Mouse (Mus musculus): ENCODE results near the gene Man2a2. TPM values are rescaled to one million over a fixed set of nuclear protein-coding genes. Genes with fewer than 3 reads are reported as not detected.

Gene Man2a2
- total and polyA plus RNA-seq, 3 experiments, result 12.5 to 46.3 (median 44.3) TPM

GRCm38 (mm10) chr7:80357156-80357555, 14.0 kb downstream of the Man2a2 start:
- peaks cover 0 to 5% of the 10 kb centered on the region in 2 experiments; a peak in 2 of 4 replicates for H3K4me1 ChIP-seq (ENCODE audit: control insufficient read depth in 1 of 2, insufficient read depth in 2 of 2)
- no peak overlapping the region for H3K9ac ChIP-seq (ENCODE audit: insufficient read depth, low read depth)
- H3K36me3 ChIP-seq (replicated peaks in 1 of 2; ENCODE audit: control insufficient read depth in 1 of 2, insufficient read depth in 1 of 2, low read length in 1 of 2), result peaks cover 71 to 94% of the 10 kb centered on the region in 2 experiments
- TF ChIP-seq USF2 (conservative IDR thresholded peaks at IDR 0.05; ENCODE audit: low read depth, low read length) (no peak), ZKSCAN1 (IDR thresholded peaks at IDR 0.05; ENCODE audit: borderline replicate concordance, low read depth, low read length) (no peak), USF1 (IDR thresholded peaks at IDR 0.05; ENCODE audit: low read depth, low read length) (no peak), ZNF384 (IDR thresholded peaks at IDR 0.05; ENCODE audit: low read depth, low read length) (no peak), NRF1 (IDR thresholded peaks at IDR 0.05; ENCODE audit: low read depth, low read length) (no peak), ZMIZ1 (IDR thresholded peaks at IDR 0.05; ENCODE audit: low read depth, low read length) (no peak), SMC3 (IDR thresholded peaks at IDR 0.05; ENCODE audit: low read depth, low read length) (no peak), TCF12 (IDR thresholded peaks at IDR 0.05; ENCODE audit: low read depth, low read length) (no peak), ELF1 (IDR thresholded peaks at IDR 0.05; ENCODE audit: low read depth, low read length) (no peak)
- H3K9me3 ChIP-seq (replicated peaks; ENCODE audit: low read length), result no peaks in the 10 kb centered on the region
- no peaks in the 10 kb centered on the region for H3K27me3 ChIP-seq (replicated peaks)
- H3K27ac ChIP-seq (ENCODE audit: insufficient read depth, low read depth), result no peak overlapping the region
- H3K4me3 ChIP-seq (replicated peaks in 1 of 3; ENCODE audit: low read depth in 2 of 3, low read length in 2 of 3, poor library complexity in 1 of 3), result no peak overlapping the region
- H3K79me2 ChIP-seq (replicated peaks; ENCODE audit: control insufficient read depth, extremely low read depth, insufficient read depth, poor library complexity, severe bottlenecking), result no peaks in the 10 kb centered on the region
- no peak overlapping the region for H3K4me2 ChIP-seq (ENCODE audit: insufficient read depth, low read depth, poor library complexity, severe bottlenecking)
- no peak for DNase-seq (ENCODE audit: extremely low read depth)
- dilution Hi-C loops (cut with MboI; ENCODE audit: extremely low pct_ligation_motif_present, extremely low pct_unique_long_range_greater_than_20kb, low sequenced_read_pairs) (no loop called here), in situ Hi-C loops (cut with MboI; ENCODE audit: low pct_ligation_motif_present, low pct_unique_long_range_greater_than_20kb, low sequenced_read_pairs) (no loop called here)

DNA sequence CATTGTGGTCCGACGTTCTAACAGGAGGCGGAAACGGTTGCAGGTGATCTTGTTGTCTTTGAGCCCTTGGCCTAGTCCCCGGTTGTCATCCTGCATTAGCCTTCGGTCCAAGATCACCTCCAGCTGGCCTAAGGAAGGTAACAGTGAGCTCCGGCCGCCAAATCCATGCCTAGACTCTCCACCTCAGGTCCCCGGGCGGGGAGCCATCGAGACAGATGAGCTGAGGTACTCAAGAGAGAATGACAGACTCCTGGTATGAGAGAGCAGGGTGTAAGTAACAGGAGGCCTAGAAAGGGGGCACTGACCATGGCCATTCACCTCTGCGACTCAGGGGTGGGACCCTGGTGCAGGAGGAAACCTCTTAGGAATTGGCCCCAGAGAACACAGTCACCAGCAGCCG, 14.8 kb downstream of the Man2a2 start:
- TF ChIP-seq TCF12 (IDR thresholded peaks at IDR 0.05; ENCODE audit: low read depth, low read length) (no peak), BHLHE40 (IDR thresholded peaks at IDR 0.05; ENCODE audit: low read depth, low read length) (no peak), RCOR1 (conservative IDR thresholded peaks at IDR 0.05; ENCODE audit: low read depth, low read length) (no peak), ZC3H11A (IDR thresholded peaks at IDR 0.05; ENCODE audit: low read depth, low read length) (no peak), CHD1 (IDR thresholded peaks at IDR 0.05; ENCODE audit: low read depth, low read length) (no peak), SIN3A (IDR thresholded peaks at IDR 0.05; ENCODE audit: low read length) (no peak), RAD21 (IDR thresholded peaks at IDR 0.05; ENCODE audit: low read depth, low read length) (no peak), JUN (IDR thresholded peaks at IDR 0.05; ENCODE audit: insufficient read depth, low read depth, low read length) (no peak), KAT2A (IDR thresholded peaks at IDR 0.05; ENCODE audit: insufficient replicate concordance, low read length) (no peak), SMC3 (IDR thresholded peaks at IDR 0.05; ENCODE audit: low read depth, low read length) (no peak), MEF2A (IDR thresholded peaks at IDR 0.05; ENCODE audit: borderline replicate concordance, low read depth, low read length) (no peak), ELF1 (IDR thresholded peaks at IDR 0.05; ENCODE audit: low read depth, low read length) (no peak), HCFC1 (IDR thresholded peaks at IDR 0.05; ENCODE audit: low read depth, low read length) (no peak), MAFK (IDR thresholded peaks at IDR 0.05; ENCODE audit: insufficient replicate concordance, low read length) (no peak), ZMIZ1 (IDR thresholded peaks at IDR 0.05; ENCODE audit: low read depth, low read length) (no peak), POLR2AphosphoS2 (IDR thresholded peaks at IDR 0.05; ENCODE audit: low read depth, low read length) (no peak)
- H3K9me3 ChIP-seq (replicated peaks; ENCODE audit: low read length), result no peaks in the 10 kb centered on the region
- H3K79me2 ChIP-seq (replicated peaks; ENCODE audit: control insufficient read depth, extremely low read depth, insufficient read depth, poor library complexity, severe bottlenecking), result no peaks in the 10 kb centered on the region
- H3K4me2 ChIP-seq (ENCODE audit: insufficient read depth, low read depth, poor library complexity, severe bottlenecking), result no peak overlapping the region
- in situ Hi-C loops (cut with MboI; ENCODE audit: low pct_ligation_motif_present, low pct_unique_long_range_greater_than_20kb, low sequenced_read_pairs) (no loop called here), dilution Hi-C loops (cut with MboI; ENCODE audit: extremely low pct_ligation_motif_present, extremely low pct_unique_long_range_greater_than_20kb, low sequenced_read_pairs) (no loop called here)
- H3K27ac ChIP-seq (ENCODE audit: insufficient read depth, low read depth), result no peak overlapping the region
- no peak overlapping the region for H3K9ac ChIP-seq (ENCODE audit: insufficient read depth, low read depth)
- peaks cover 74 to 92% of the 10 kb centered on the region in 2 experiments for H3K36me3 ChIP-seq (replicated peaks in 1 of 2; ENCODE audit: control insufficient read depth in 1 of 2, insufficient read depth in 1 of 2, low read length in 1 of 2)
- H3K4me1 ChIP-seq (ENCODE audit: control insufficient read depth in 1 of 2, insufficient read depth in 2 of 2), result peaks cover 0 to 5% of the 10 kb centered on the region in 2 experiments; a peak in 2 of 4 replicates
- DNase-seq (ENCODE audit: extremely low read depth), result no peak
- H3K4me3 ChIP-seq (replicated peaks in 1 of 3; ENCODE audit: low read depth in 2 of 3, low read length in 2 of 3, poor library complexity in 1 of 3), result no peak overlapping the region
- H3K27me3 ChIP-seq (replicated peaks), result no peaks in the 10 kb centered on the region
